Mouse (Mus musculus) midbrain, embryonic 12.5 days (tissue): Measurements from ENCODE around the gene Klc4. TPM values are rescaled to one million over a fixed set of nuclear protein-coding genes. Genes with fewer than 3 reads are reported as not detected.
A peak's percentile ranks its signal among the peaks of the same experiment; 100 is the strongest.

Experiments used
- ATAC-seq: fragments of 200-750 bp; cut with Nextera tagmentation; 2 replicates; pipeline ENCODE4 v1.8.0; 2017; ENCODE audit warnings: low read depth, moderate TSS enrichment, moderate library complexity; ENCODE audit not compliant: low FRiP score
- H3K27ac ChIP-seq: fragments of 300-500 bp; sonication (generic); replicated peaks from 2 replicates; pipeline ENCODE4 v1.5.1; 2016; ENCODE audit warnings: mild to moderate bottlenecking
- H3K27me3 ChIP-seq: fragments of 300-500 bp; sonication (generic); 2 replicates; pipeline ENCODE4 v1.6.1; 2016; ENCODE audit warnings: mild to moderate bottlenecking
- H3K36me3 ChIP-seq: fragments of 300-500 bp; sonication (generic); 2 replicates; pipeline ENCODE4 v1.6.1; 2016
- H3K4me1 ChIP-seq: fragments of 300-500 bp; sonication (generic); 2 replicates; pipeline ENCODE4 v1.6.1; 2016
- H3K4me2 ChIP-seq: fragments of 300-500 bp; sonication (generic); replicated peaks from 2 replicates; pipeline ENCODE4 v1.6.1; 2016; ENCODE audit warnings: mild to moderate bottlenecking, moderate library complexity
- H3K4me3 ChIP-seq: fragments of 300-500 bp; sonication (generic); 2 replicates; pipeline ENCODE4 v1.5.1; 2016; ENCODE audit warnings: mild to moderate bottlenecking
- H3K9ac ChIP-seq: fragments of 300-500 bp; sonication (generic); replicated peaks from 2 replicates; pipeline ENCODE4 v1.6.1; 2016; ENCODE audit warnings: mild to moderate bottlenecking, moderate library complexity
- H3K9me3 ChIP-seq: fragments of 300-500 bp; sonication (generic); 2 replicates; pipeline ENCODE4 v1.6.1; 2016; ENCODE audit warnings: mild to moderate bottlenecking
- WGBS: fragments of 180-500 bp; shearing (Covaris S2); methylation state at CpG from one replicate; pipeline ENCODE4 v1.1.7; 2016; 5-methylcytosine and 5-hydroxymethylcytosine counted together
- polyA plus RNA-seq: library from polyadenylated mRNA; unstranded; fragments of >200 nt; fragmentation: Nextera tagmentation; extraction: Ambion mirVana; gene quantifications from 2 replicates; pipeline ENCODE4 v1.2.1, GENCODE M21; 2016

Klc4 gene
- polyA plus RNA-seq, 1 experiment from 2014 or later, result 43.6 TPM

- H3K4me2 ChIP-seq, result no peak overlapping the region
- H3K36me3 ChIP-seq, result peaks cover 12% of the 10 kb centered on the region
- no peak for ATAC-seq
- no peaks in the 10 kb centered on the region for H3K27me3 ChIP-seq
- no peaks in the 10 kb centered on the region for H3K9me3 ChIP-seq
- peaks cover 13% of the 10 kb centered on the region for H3K4me1 ChIP-seq
- 77% methylated on average over 6 of the region's 6 CpGs for WGBS
- no peak overlapping the region for H3K4me3 ChIP-seq
- H3K27ac ChIP-seq, result peak overlapping the region; percentile 35
- H3K9ac ChIP-seq, result no peak overlapping the region
These were observed 50.5 kb downstream of the Klc4 start for GRCm38 (mm10) chr17:46595336-46595735.

GRCm38 (mm10) chr17:46594606-46595005 lies 51.2 kb downstream of the Klc4 start:
- ATAC-seq, result no peak
- no peak overlapping the region for H3K9ac ChIP-seq
- H3K36me3 ChIP-seq, result peaks cover 20% of the 10 kb centered on the region
- no peaks in the 10 kb centered on the region for H3K27me3 ChIP-seq
- peak overlapping the region; percentile 35; the same call in 1 of the 2 replicates for H3K27ac ChIP-seq
- no peaks in the 10 kb centered on the region for H3K9me3 ChIP-seq
- no peak overlapping the region for H3K4me3 ChIP-seq
- 51% methylated on average over 9 of the region's 9 CpGs for WGBS
- peaks cover 13% of the 10 kb centered on the region for H3K4me1 ChIP-seq
- H3K4me2 ChIP-seq, result no peak overlapping the region

GRCm38 (mm10) chr17:46593124-46593523 lies 52.7 kb downstream of the Klc4 start:
- Histone ChIP-seq H3K27me3 (no peaks in the 10 kb centered on the region), H3K9me3 (no peaks in the 10 kb centered on the region), H3K27ac (no peak overlapping the region), H3K4me2 (no peak overlapping the region), H3K36me3 (peaks cover 26% of the 10 kb centered on the region), H3K9ac (no peak overlapping the region), H3K4me3 (no peak overlapping the region), H3K4me1 (peaks cover 9% of the 10 kb centered on the region)
- ATAC-seq, result no peak
- 94% methylated on average over 4 of the region's 4 CpGs for WGBS

GRCm38 (mm10) chr17:46591406-46591805 lies 54.4 kb downstream of the Klc4 start:
- H3K4me2 ChIP-seq, result no peak overlapping the region
- H3K9me3 ChIP-seq, result no peaks in the 10 kb centered on the region
- H3K27me3 ChIP-seq, result no peaks in the 10 kb centered on the region
- no peak overlapping the region for H3K9ac ChIP-seq
- peaks cover 9% of the 10 kb centered on the region for H3K4me1 ChIP-seq
- no peak overlapping the region for H3K27ac ChIP-seq
- no peak overlapping the region for H3K4me3 ChIP-seq
- ATAC-seq, result no peak
- peaks cover 34% of the 10 kb centered on the region for H3K36me3 ChIP-seq
- 89% methylated on average over 19 of the region's 19 CpGs for WGBS

- Histone ChIP-seq H3K4me2 (no peak overlapping the region), H3K27ac (no peak overlapping the region), H3K27me3 (no peaks in the 10 kb centered on the region), H3K4me1 (peaks cover 9% of the 10 kb centered on the region), H3K4me3 (no peak overlapping the region), H3K36me3 (peaks cover 44% of the 10 kb centered on the region), H3K9me3 (no peaks in the 10 kb centered on the region), H3K9ac (no peak overlapping the region)
- WGBS, result 89% methylated on average over 7 of the region's 7 CpGs
- ATAC-seq, result no peak
These were observed 55.4 kb downstream of the Klc4 start for GRCm38 (mm10) chr17:46590439-46590838.

- Histone ChIP-seq H3K36me3 (peaks cover 48% of the 10 kb centered on the region), H3K9ac (no peak overlapping the region), H3K4me2 (no peak overlapping the region), H3K4me3 (no peak overlapping the region), H3K9me3 (no peaks in the 10 kb centered on the region), H3K27ac (no peak overlapping the region), H3K27me3 (no peaks in the 10 kb centered on the region), H3K4me1 (peaks cover 4% of the 10 kb centered on the region)
- no peak for ATAC-seq
- 93% methylated on average over 16 of the region's 16 CpGs for WGBS
These were observed 56.0 kb downstream of the Klc4 start for GRCm38 (mm10) chr17:46589635-46590314.

- ATAC-seq, result no peak
- Histone ChIP-seq H3K4me2 (no peak overlapping the region), H3K4me1 (no peaks in the 10 kb centered on the region), H3K9ac (no peak overlapping the region), H3K27me3 (no peaks in the 10 kb centered on the region), H3K36me3 (peaks cover 52% of the 10 kb centered on the region), H3K4me3 (no peak overlapping the region), H3K9me3 (no peaks in the 10 kb centered on the region), H3K27ac (no peak overlapping the region)
- 94% methylated on average over 6 of the region's 6 CpGs for WGBS
These were observed 56.9 kb downstream of the Klc4 start for GRCm38 (mm10) chr17:46588913-46589312.

- H3K9me3 ChIP-seq, result no peaks in the 10 kb centered on the region
- H3K4me1 ChIP-seq, result no peaks in the 10 kb centered on the region
- no peak overlapping the region for H3K4me3 ChIP-seq
- no peak overlapping the region for H3K9ac ChIP-seq
- WGBS, result 86% methylated on average over 9 of the region's 9 CpGs
- H3K4me2 ChIP-seq, result no peak overlapping the region
- ATAC-seq, result no peak
- no peaks in the 10 kb centered on the region for H3K27me3 ChIP-seq
- H3K27ac ChIP-seq, result no peak overlapping the region
- H3K36me3 ChIP-seq, result peaks cover 52% of the 10 kb centered on the region
These were observed 57.6 kb downstream of the Klc4 start for GRCm38 (mm10) chr17:46588173-46588572.

- Histone ChIP-seq H3K4me3 (no peak overlapping the region), H3K9me3 (no peaks in the 10 kb centered on the region), H3K4me2 (no peak overlapping the region), H3K27ac (no peak overlapping the region), H3K36me3 (peaks cover 66% of the 10 kb centered on the region), H3K27me3 (no peaks in the 10 kb centered on the region), H3K9ac (no peak overlapping the region), H3K4me1 (no peaks in the 10 kb centered on the region)
- WGBS, result 93% methylated on average over 8 of the region's 8 CpGs
- no peak for ATAC-seq
These were observed 59.5 kb downstream of the Klc4 start for GRCm38 (mm10) chr17:46586327-46586726.

Other genes with a start within 250 kb of the Klc4 start
- gene Crip3, start 217.1 kb downstream of the Klc4 start, polyA plus RNA-seq, result 1.4 and 1.6 TPM in 2 replicates
- gene Slc22a7, start 207.6 kb downstream of the Klc4 start, polyA plus RNA-seq, result not detected in 2 replicates
- gene Ttbk1, start 158.3 kb downstream of the Klc4 start, polyA plus RNA-seq, result 5.0 and 5.5 TPM in 2 replicates
- gene Dnph1, start 149.3 kb downstream of the Klc4 start, polyA plus RNA-seq, result 53.1 and 58.0 TPM in 2 replicates
- gene Cul9, start 99.6 kb downstream of the Klc4 start, polyA plus RNA-seq, result 14.3 and 15.2 TPM in 2 replicates
- 6.6 and 8.1 TPM in 2 replicates for gene Srf, start 89.8 kb downstream of the Klc4 start, polyA plus RNA-seq
- 57.1 and 63.4 TPM in 2 replicates for gene Ptk7, start 16.5 kb downstream of the Klc4 start, polyA plus RNA-seq
- gene Mrpl2, start 207 bp upstream of the Klc4 start, polyA plus RNA-seq, result 73.9 and 88.4 TPM in 2 replicates
- gene Cul7, start 4.3 kb upstream of the Klc4 start, polyA plus RNA-seq, result 48.3 and 49.0 TPM in 2 replicates
- gene Rrp36, start 28.3 kb upstream of the Klc4 start, polyA plus RNA-seq, result 54.1 and 56.0 TPM in 2 replicates
- gene Mea1, start 32.8 kb upstream of the Klc4 start, polyA plus RNA-seq, result 159 and 175 TPM in 2 replicates
- 127 and 131 TPM in 2 replicates for gene Klhdc3, start 34.9 kb upstream of the Klc4 start, polyA plus RNA-seq
- gene Ppp2r5d, start 59.1 kb upstream of the Klc4 start, polyA plus RNA-seq, result 111 and 113 TPM in 2 replicates
- 33.7 and 36.0 TPM in 2 replicates for gene Pex6, start 65.4 kb upstream of the Klc4 start, polyA plus RNA-seq
- 0.52 and 0.75 TPM in 2 replicates for gene Gnmt, start 83.1 kb upstream of the Klc4 start, polyA plus RNA-seq
- gene Cnpy3, start 106.2 kb upstream of the Klc4 start, polyA plus RNA-seq, result 54.1 and 54.6 TPM in 2 replicates
- gene Ptcra, start 117.7 kb upstream of the Klc4 start, polyA plus RNA-seq, result 0.55 and 0.65 TPM in 2 replicates
- 48.5 and 55.0 TPM in 2 replicates for gene 2310039H08Rik, start 126.6 kb upstream of the Klc4 start, polyA plus RNA-seq
- gene Rpl7l1, start 136.7 kb upstream of the Klc4 start, polyA plus RNA-seq, result 150 and 161 TPM in 2 replicates
- gene Bicral, start 212.5 kb upstream of the Klc4 start, polyA plus RNA-seq, result 7.8 and 7.9 TPM in 2 replicates
- gene Tbcc, start 244.7 kb upstream of the Klc4 start, polyA plus RNA-seq, result 68.4 and 75.1 TPM in 2 replicates